Mouse (Mus musculus): ENCODE data around the gene Pitpnm2.

Gene Pitpnm2

GRCm38 (mm10) chr5:124247986-124248626 is 1.5 kb downstream of the Pitpnm2 start:
- DNase-seq (ENCODE audit: low spot score), result no peak

- DNase-seq (ENCODE audit: low spot score), result no peak
Measured at GRCm38 (mm10) chr5:124247296-124247695, 2.3 kb downstream of the Pitpnm2 start.

DNA sequence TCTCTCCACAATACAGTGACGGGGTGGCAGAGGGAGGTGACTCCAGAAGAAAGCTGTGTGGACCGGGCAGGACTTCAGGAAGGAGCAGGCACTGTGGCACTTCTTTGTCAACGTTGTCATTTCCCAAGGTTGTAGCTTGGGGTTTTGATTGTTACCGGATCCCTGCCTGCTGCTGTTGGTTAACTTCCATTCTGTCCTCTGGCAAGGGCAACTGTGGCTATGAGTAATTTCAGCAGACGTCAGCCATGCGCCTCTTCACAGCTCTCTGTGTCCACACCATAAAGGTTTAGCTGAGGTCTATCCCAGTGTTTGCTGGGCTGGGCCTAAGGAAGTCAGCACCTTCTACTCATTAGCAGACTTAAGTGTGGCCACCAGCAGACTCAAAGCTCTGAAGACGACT is 4.7 kb downstream of the Pitpnm2 start:
- no peak for DNase-seq (ENCODE audit: low spot score)

- DNase-seq (ENCODE audit: low spot score), result no peak
Measured at GRCm38 (mm10) chr5:124244449-124244848, 5.1 kb downstream of the Pitpnm2 start.

DNA sequence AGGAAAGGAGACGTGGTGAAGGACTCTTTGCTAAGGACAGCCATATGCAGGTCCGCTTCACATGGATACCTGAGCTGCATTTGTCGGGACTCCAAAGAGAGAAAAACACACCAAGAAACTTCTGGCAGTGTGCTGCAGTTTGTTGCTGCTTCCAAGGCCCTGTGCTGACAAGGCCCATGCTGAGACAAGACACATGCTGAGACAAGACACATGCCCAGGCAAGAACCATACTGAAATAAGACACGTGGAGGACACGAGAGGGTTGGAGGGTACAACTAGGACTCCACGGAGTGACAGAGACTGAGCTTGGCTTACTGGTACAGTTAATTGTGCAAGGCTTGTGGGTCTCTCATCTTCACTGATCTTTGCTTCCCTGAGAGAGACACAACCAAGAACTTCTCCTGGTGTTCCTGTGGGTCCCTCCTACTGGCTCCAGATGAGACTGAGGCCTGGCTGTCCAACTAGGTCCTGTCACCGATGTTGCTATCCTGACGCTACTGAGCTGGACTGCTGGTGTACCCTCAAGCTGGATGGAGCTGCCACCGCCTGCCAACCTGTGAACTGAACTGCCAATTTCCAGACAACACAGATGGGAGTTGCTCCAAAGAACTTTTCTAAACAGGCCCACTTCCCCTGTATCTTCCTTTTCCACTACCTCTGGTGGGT is 6.2 kb downstream of the Pitpnm2 start:
- no peak for DNase-seq (ENCODE audit: low spot score)

DNA sequence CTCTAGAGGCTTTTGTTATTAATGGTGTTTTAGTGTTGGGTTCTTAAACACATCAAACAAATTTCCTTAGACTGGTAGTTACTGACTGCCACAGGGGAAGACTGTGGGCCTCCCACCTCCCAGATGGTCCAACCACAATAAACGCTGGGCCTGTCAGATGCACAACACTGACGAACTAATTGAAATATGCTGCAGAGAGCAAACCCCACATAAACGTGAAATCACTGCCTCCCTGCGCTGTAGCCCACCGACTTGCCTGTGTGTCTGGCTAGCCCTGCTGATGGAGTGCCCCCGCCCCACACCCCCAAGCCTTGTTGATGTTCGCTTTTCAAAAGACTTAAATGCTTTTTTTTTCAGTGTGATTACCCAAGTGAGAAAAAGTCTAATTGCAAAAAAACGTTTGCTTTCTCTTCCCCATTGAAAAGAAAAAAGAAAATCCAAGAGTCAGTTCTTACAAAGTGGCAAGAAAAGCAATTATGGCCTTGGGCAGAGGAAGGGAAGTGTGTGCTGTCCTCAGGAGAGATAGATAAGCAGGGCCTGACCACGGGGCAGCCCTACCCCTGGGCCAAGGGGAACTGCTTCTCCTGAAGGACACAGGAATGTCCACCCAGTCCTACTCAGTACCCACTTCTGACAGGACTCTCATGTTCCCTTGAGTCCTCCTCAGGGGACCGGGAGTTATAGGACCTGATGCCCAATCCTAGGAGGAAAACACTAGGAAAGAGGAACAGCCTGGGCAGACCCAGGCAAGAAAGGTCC is 7.7 kb downstream of the Pitpnm2 start:
- DNase-seq (ENCODE audit: low spot score), result no peak

- no peak for DNase-seq (ENCODE audit: low spot score)
Measured at GRCm38 (mm10) chr5:124240841-124241685, 8.5 kb downstream of the Pitpnm2 start.

DNA sequence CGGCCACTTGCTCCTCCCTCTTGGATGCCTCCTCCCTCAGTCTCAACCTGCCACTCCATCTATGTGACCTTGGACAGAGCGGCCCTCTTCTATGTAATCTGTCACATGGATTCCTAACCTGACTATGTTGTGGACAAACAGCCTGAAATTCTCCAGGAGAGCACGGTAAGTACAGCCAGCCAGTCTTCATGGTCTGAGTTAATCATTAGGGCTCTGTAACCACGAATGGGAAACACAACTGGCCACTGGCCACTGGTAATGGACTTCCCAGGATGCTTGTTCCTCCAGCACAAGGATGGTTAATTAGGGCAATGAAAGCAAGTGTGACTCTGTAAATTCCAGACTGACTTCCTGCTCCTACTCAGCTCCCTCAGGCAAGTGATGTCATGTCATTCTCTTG is 13.4 kb downstream of the Pitpnm2 start:
- DNase-seq (ENCODE audit: low spot score), result no peak

GRCm38 (mm10) chr5:124234778-124235177 is 14.8 kb downstream of the Pitpnm2 start:
- DNase-seq (ENCODE audit: low spot score), result no peak

DNA sequence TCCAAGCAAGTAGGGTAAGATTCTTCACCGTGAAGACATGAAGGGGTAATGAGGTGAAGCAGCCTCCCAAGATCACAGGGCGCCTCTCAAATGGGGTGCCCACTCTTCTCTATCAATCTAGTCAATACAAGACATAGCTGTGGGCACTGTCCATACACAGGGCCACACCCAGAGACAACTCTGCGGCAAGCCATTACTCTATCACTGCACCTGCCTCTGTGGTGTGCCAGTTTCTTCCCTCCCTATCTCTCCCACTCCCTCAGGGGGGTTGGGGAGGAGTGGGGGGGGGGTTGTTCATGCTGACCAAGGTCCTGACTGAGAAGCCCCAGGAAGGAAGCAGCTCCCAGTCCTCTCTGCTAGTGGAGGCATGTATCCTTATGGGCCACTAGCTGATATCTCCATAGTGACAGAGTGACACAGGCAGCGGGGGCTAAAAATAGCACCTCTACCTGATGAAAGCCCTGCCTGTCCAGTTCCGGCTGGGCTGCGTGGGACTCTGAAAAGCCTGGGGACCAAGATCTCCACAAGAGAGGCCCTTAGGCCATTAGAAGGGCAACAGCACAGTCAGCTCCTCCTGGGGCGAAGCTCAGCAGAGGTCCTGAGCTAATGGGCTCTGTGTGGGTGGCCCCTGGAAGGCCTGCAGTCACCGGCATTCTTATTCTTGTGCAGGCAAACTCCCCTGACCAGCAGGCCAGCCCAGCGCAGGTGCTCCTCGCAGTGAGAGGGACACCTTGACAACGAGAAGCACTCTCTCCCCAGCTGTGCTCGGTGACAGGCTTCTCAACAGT is 15.5 kb downstream of the Pitpnm2 start:
- DNase-seq (ENCODE audit: low spot score), result no peak

- no peak for DNase-seq (ENCODE audit: low spot score)
Measured at GRCm38 (mm10) chr5:124233144-124233465, 16.5 kb downstream of the Pitpnm2 start.

DNA sequence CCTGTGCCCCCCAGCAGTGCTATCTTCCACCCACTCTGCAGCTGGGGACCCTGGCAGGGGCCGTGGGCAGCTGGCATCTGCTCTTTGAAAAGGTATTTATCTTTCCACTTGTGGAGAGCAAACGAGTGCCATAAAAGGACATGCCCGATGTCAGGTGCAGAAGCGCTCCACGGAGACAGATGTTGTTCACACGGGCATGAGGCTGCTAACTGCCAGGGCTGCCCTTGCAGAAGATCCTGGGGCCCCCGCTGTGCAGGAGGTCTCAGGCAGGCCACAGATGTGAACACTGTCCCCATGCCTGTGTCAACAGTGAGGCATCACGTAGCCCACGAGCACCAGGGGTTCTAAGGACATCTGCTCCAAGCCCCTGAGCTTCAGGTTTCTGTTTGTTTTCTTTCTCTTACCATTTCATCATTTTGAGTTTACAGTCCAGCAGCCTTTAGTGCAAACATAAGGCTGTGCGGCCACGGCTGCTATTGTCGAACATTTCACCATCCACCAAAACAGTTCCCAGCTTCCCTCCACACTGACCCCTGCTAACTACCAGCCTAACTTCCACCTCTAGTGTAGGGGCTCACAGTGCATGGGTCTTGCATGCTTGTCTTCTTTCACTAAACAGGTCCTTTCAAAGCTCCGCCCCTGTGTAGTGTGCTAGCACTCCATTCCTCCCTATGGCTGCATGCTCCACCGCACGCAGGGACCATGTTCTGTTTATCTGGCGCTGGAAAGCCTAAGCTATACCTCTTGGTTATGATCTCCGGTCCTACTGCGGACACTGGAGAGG is 17.0 kb downstream of the Pitpnm2 start:
- DNase-seq (ENCODE audit: low spot score), result no peak

- DNase-seq (ENCODE audit: low spot score), result no peak
Measured at GRCm38 (mm10) chr5:124230461-124230860, 19.1 kb downstream of the Pitpnm2 start.

GRCm38 (mm10) chr5:124227193-124227592 is 22.4 kb downstream of the Pitpnm2 start:
- no peak for DNase-seq (ENCODE audit: low spot score)

GRCm38 (mm10) chr5:124226494-124226893 is 23.1 kb downstream of the Pitpnm2 start:
- DNase-seq (ENCODE audit: low spot score), result no peak

- no peak for DNase-seq (ENCODE audit: low spot score)
Measured at GRCm38 (mm10) chr5:124225891-124226290, 23.7 kb downstream of the Pitpnm2 start.

- no peak for DNase-seq (ENCODE audit: low spot score)
Measured at GRCm38 (mm10) chr5:124224321-124225092, 25.1 kb downstream of the Pitpnm2 start.

DNA sequence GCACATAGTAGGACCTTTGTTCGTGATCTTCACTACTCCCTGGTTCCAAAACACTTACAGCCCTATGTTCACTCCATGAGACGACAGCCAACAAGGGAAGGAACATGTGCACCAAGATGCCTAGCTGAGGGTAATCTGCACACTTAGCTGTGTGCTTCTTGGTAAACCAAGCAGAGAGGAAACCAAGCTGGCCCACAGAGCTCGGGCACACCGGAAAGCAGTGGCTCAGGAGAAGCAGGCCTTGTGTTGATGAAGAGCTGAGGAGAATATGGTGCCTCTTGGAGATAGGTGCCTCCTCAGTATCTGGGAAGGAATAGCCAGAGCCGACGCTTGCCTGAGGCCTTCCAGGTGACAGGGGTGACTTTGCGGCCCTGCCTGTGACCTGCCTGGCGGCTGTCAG is 26.0 kb downstream of the Pitpnm2 start:
- no peak for DNase-seq (ENCODE audit: low spot score)

- peak; percentile 34 for DNase-seq (ENCODE audit: low spot score)
Measured at GRCm38 (mm10) chr5:124222696-124223095, 26.9 kb downstream of the Pitpnm2 start.

GRCm38 (mm10) chr5:124221736-124222040 is 27.9 kb downstream of the Pitpnm2 start:
- no peak for DNase-seq (ENCODE audit: low spot score)
